Mouse (Mus musculus): ENCODE data around the gene Haus5. TPM values are rescaled to one million over a fixed set of nuclear protein-coding genes. Genes with fewer than 3 reads are reported as not detected.

Gene Haus5
- polyA plus RNA-seq (2015; fragmentation: Nextera tagmentation; extraction: Ambion mirVana) = 25.2 and 28.8 TPM in 2 replicates

GRCm38 (mm10) chr7:30664529-30665200 is at the start of gene Haus5:
TSS of gene Haus5 (minus strand) at chr7:30664994.
- H3K9ac ChIP-seq (ENCODE audit: low read depth, low read length) = peak within 1 kb of the TSS; percentile 71
- H3K4me2 ChIP-seq (ENCODE audit: low read length) = peak within 1 kb of the TSS; percentile 93
- no peaks in the 10 kb centered on the region; the same call in 1 of the 2 replicates for H3K4me1 ChIP-seq (replicated peaks; ENCODE audit: insufficient read depth, low read length)
- H3K9me3 ChIP-seq (replicated peaks; ENCODE audit: low read length) = no peaks in the 10 kb centered on the region
- H3K4me3 ChIP-seq (replicated peaks; ENCODE audit: low read depth, low read length) = peak within 1 kb of the TSS; percentile 70
- H3K27me3 ChIP-seq (ENCODE audit: insufficient read depth, low read length) = no peaks in the 10 kb centered on the region
- WGBS = 1% methylated on average over 34 of the region's 34 CpGs
- ATAC-seq (replicated peaks; ENCODE audit: low FRiP score, low read depth) (peak; percentile 96), DNase-seq (ENCODE audit: low spot score) (peak; percentile 94)
- no peak within 1 kb of the TSS for H3K27ac ChIP-seq
- TF ChIP-seq CTCF (IDR thresholded peaks at IDR 0.05; ENCODE audit: low read depth) = peak; percentile 5; the same call in 1 of the 2 replicates
- peaks cover 4% of the 10 kb centered on the region; the same call in 1 of the 2 replicates for H3K36me3 ChIP-seq (ENCODE audit: insufficient read depth, low read length)

GRCm38 (mm10) chr7:30711942-30712341 is 47.1 kb upstream of the Haus5 start, which contains the start of gene Atp4a:
TSS of gene Atp4a (plus strand) at chr7:30712209.
- Histone ChIP-seq H3K9me3 (replicated peaks; ENCODE audit: low read length) (no peaks in the 10 kb centered on the region), H3K27ac (no peak within 1 kb of the TSS), H3K4me2 (ENCODE audit: low read length) (no peak within 1 kb of the TSS), H3K36me3 (ENCODE audit: insufficient read depth, low read length) (no peaks in the 10 kb centered on the region), H3K4me3 (replicated peaks; ENCODE audit: low read depth, low read length) (no peak within 1 kb of the TSS), H3K4me1 (replicated peaks; ENCODE audit: insufficient read depth, low read length) (no peaks in the 10 kb centered on the region; the same call in 1 of the 2 replicates), H3K27me3 (ENCODE audit: insufficient read depth, low read length) (peaks cover 5% of the 10 kb centered on the region; the same call in 1 of the 2 replicates), H3K9ac (ENCODE audit: low read depth, low read length) (no peak within 1 kb of the TSS)
- WGBS = 67% methylated on average over 3 of the region's 3 CpGs
- no peak for TF ChIP-seq CTCF (IDR thresholded peaks at IDR 0.05; ENCODE audit: low read depth)
- DNase-seq (ENCODE audit: low spot score) (no peak), ATAC-seq (replicated peaks; ENCODE audit: low FRiP score, low read depth) (0 out of 2 replicates have a peak, but pooled peaks have one; percentile 40)

- no peak for DNase-seq (ENCODE audit: low spot score)
- H3K4me3 ChIP-seq (replicated peaks; ENCODE audit: low read depth, low read length) = no peak overlapping the region
- no peaks in the 10 kb centered on the region for H3K9me3 ChIP-seq (replicated peaks; ENCODE audit: low read length)
- TF ChIP-seq CTCF (IDR thresholded peaks at IDR 0.05; ENCODE audit: low read depth) = no peak
- no peak overlapping the region for H3K4me2 ChIP-seq (ENCODE audit: low read length)
- no peak overlapping the region for H3K27ac ChIP-seq
- no peaks in the 10 kb centered on the region for H3K36me3 ChIP-seq (ENCODE audit: insufficient read depth, low read length)
- H3K27me3 ChIP-seq (ENCODE audit: insufficient read depth, low read length) = no peaks in the 10 kb centered on the region
- H3K9ac ChIP-seq (ENCODE audit: low read depth, low read length) = no peak overlapping the region
- ATAC-seq (replicated peaks; ENCODE audit: low FRiP score, low read depth) = no peak
- H3K4me1 ChIP-seq (replicated peaks; ENCODE audit: insufficient read depth, low read length) = no peaks in the 10 kb centered on the region
- WGBS = 81% methylated on average over 1 of the region's 1 CpGs
Measured at GRCm38 (mm10) chr7:30707441-30707840, 42.6 kb upstream of the Haus5 start.

GRCm38 (mm10) chr7:30706214-30706882 is 41.6 kb upstream of the Haus5 start:
- ATAC-seq (replicated peaks; ENCODE audit: low FRiP score, low read depth) (no peak), DNase-seq (ENCODE audit: low spot score) (no peak)
- no peak overlapping the region for H3K4me3 ChIP-seq (replicated peaks; ENCODE audit: low read depth, low read length)
- 77% methylated on average over 8 of the region's 8 CpGs for WGBS
- H3K9me3 ChIP-seq (replicated peaks; ENCODE audit: low read length) = no peaks in the 10 kb centered on the region
- H3K27me3 ChIP-seq (ENCODE audit: insufficient read depth, low read length) = no peaks in the 10 kb centered on the region
- no peak for TF ChIP-seq CTCF (IDR thresholded peaks at IDR 0.05; ENCODE audit: low read depth)
- no peak overlapping the region for H3K27ac ChIP-seq
- H3K9ac ChIP-seq (ENCODE audit: low read depth, low read length) = no peak overlapping the region
- H3K4me2 ChIP-seq (ENCODE audit: low read length) = no peak overlapping the region
- no peaks in the 10 kb centered on the region for H3K36me3 ChIP-seq (ENCODE audit: insufficient read depth, low read length)
- H3K4me1 ChIP-seq (replicated peaks; ENCODE audit: insufficient read depth, low read length) = no peaks in the 10 kb centered on the region

GRCm38 (mm10) chr7:30698589-30698988 is 33.8 kb upstream of the Haus5 start, which contains the start of gene 2200002J24Rik:
TSS of gene 2200002J24Rik (plus strand) at chr7:30698926.
- no peak within 1 kb of the TSS for H3K9ac ChIP-seq (ENCODE audit: low read depth, low read length)
- H3K36me3 ChIP-seq (ENCODE audit: insufficient read depth, low read length) = no peaks in the 10 kb centered on the region
- no peaks in the 10 kb centered on the region for H3K27me3 ChIP-seq (ENCODE audit: insufficient read depth, low read length)
- DNase-seq (ENCODE audit: low spot score) (peak; percentile 58), ATAC-seq (replicated peaks; ENCODE audit: low FRiP score, low read depth) (peak; percentile 82)
- no peak within 1 kb of the TSS for H3K4me2 ChIP-seq (ENCODE audit: low read length)
- H3K27ac ChIP-seq = no peak within 1 kb of the TSS
- no peak for TF ChIP-seq CTCF (IDR thresholded peaks at IDR 0.05; ENCODE audit: low read depth)
- WGBS = 37% methylated on average over 9 of the region's 9 CpGs
- H3K4me3 ChIP-seq (replicated peaks; ENCODE audit: low read depth, low read length) = no peak within 1 kb of the TSS
- no peaks in the 10 kb centered on the region for H3K4me1 ChIP-seq (replicated peaks; ENCODE audit: insufficient read depth, low read length)
- H3K9me3 ChIP-seq (replicated peaks; ENCODE audit: low read length) = no peaks in the 10 kb centered on the region

GRCm38 (mm10) chr7:30698101-30698500 is 33.3 kb upstream of the Haus5 start:
- no peak for TF ChIP-seq CTCF (IDR thresholded peaks at IDR 0.05; ENCODE audit: low read depth)
- DNase-seq (ENCODE audit: low spot score) (peak; percentile 12), ATAC-seq (replicated peaks; ENCODE audit: low FRiP score, low read depth) (no peak)
- WGBS = 62% methylated on average over 5 of the region's 5 CpGs
- Histone ChIP-seq H3K4me1 (replicated peaks; ENCODE audit: insufficient read depth, low read length) (no peaks in the 10 kb centered on the region), H3K27ac (no peak overlapping the region), H3K36me3 (ENCODE audit: insufficient read depth, low read length) (no peaks in the 10 kb centered on the region), H3K9ac (ENCODE audit: low read depth, low read length) (no peak overlapping the region), H3K4me2 (ENCODE audit: low read length) (no peak overlapping the region), H3K9me3 (replicated peaks; ENCODE audit: low read length) (no peaks in the 10 kb centered on the region), H3K27me3 (ENCODE audit: insufficient read depth, low read length) (no peaks in the 10 kb centered on the region), H3K4me3 (replicated peaks; ENCODE audit: low read depth, low read length) (no peak overlapping the region)
